In genomic region chr3:123395611-123396010, GRCm38 (mm10) we compare ENCODE assay signal across 19 mouse cellular contexts. TPM values are rescaled to one million over a fixed set of nuclear protein-coding genes. Genes with fewer than 3 reads are reported as not detected.
A peak's percentile ranks its signal among the peaks of the same experiment; 100 is the strongest.
DNase-seq lines count a peak whose midpoint lies in the region; ATAC-seq lines count a peak whose summit lies in the region.
"Had no signal": no experiment of that assay in that cellular context is flagged by ENCODE, and none has a peak within 500 bp of the region (broad histone marks: within the 10 kb centered on the region; RNA-seq: fewer than 3 reads in every experiment).

No protein-coding gene starts in this region.

- no peaks in the 10 kb centered on the region for H3K27me3 ChIP-seq in kidney, embryonic 15.5 days
- no peaks in the 10 kb centered on the region for H3K27me3 ChIP-seq in forebrain, embryonic 10.5 days (ENCODE audit: poor library complexity, severe bottlenecking)
- H3K27me3 ChIP-seq: hindbrain, embryonic 12.5 days; hindbrain, embryonic 15.5 days had no signal

- H3K27ac ChIP-seq in kidney, embryonic 15.5 days = no peak overlapping the region
- no peak overlapping the region for H3K27ac ChIP-seq in forebrain, embryonic 10.5 days
- H3K27ac ChIP-seq: hindbrain, embryonic 12.5 days; hindbrain, embryonic 15.5 days had no signal

- ATAC-seq in kidney, embryonic 15.5 days (replicated peaks; ENCODE audit: low FRiP score) = no peak
- ATAC-seq: forebrain, embryonic 14.5 days had no signal

- peak; percentile 48 for DNase-seq in kidney, adult 11 months
- DNase-seq in kidney, adult 9 months = peak; percentile 55
- DNase-seq in kidney, postnatal 10 days = peak; percentile 48
- peak; percentile 46 to 55 for DNase-seq in kidney, postnatal 36 days
- no peak for DNase-seq in gastrocnemius, postnatal 10 days
- no peak for DNase-seq in forebrain, embryonic 10.5 days (ENCODE audit: extremely low spot score, low spot score)
- no peak for DNase-seq in T-cell, adult 2 months (ENCODE audit: low spot score)
- DNase-seq: adrenal gland, postnatal 10 days; adrenal gland, postnatal 36 days; cerebellum, adult 18-20 months; cerebellum, adult 9-10 months; cerebellum, postnatal 14 days; gastrocnemius, postnatal 14 days had no signal

- no peak overlapping the region for H3K4me2 ChIP-seq in kidney, embryonic 15.5 days
- H3K4me2 ChIP-seq: heart, embryonic 11.5 days; hindbrain, embryonic 12.5 days; hindbrain, embryonic 15.5 days had no signal

- no peaks in the 10 kb centered on the region for H3K4me1 ChIP-seq in kidney, embryonic 15.5 days
- H3K4me1 ChIP-seq in forebrain, embryonic 10.5 days = no peaks in the 10 kb centered on the region
- H3K4me1 ChIP-seq: hindbrain, embryonic 12.5 days; hindbrain, embryonic 15.5 days had no signal

- H3K9ac ChIP-seq in kidney, embryonic 15.5 days = no peak overlapping the region
- H3K9ac ChIP-seq: hindbrain, embryonic 12.5 days; hindbrain, embryonic 15.5 days had no signal

- H3K36me3 ChIP-seq in kidney, embryonic 15.5 days = no peaks in the 10 kb centered on the region
- H3K36me3 ChIP-seq in forebrain, embryonic 10.5 days (replicated peaks) = no peaks in the 10 kb centered on the region
- H3K36me3 ChIP-seq: hindbrain, embryonic 12.5 days; hindbrain, embryonic 15.5 days had no signal

- 44% methylated on average over 5 of the region's 5 CpGs for WGBS in kidney, embryonic 15.5 days
- WGBS in forebrain, embryonic 10.5 days = 88% methylated on average over 5 of the region's 5 CpGs

- H3K4me3 ChIP-seq in kidney, embryonic 15.5 days (replicated peaks) = no peak overlapping the region
- H3K4me3 ChIP-seq in forebrain, embryonic 10.5 days = no peak overlapping the region
- H3K4me3 ChIP-seq: hindbrain, embryonic 12.5 days; hindbrain, embryonic 15.5 days had no signal

- no peaks in the 10 kb centered on the region for H3K9me3 ChIP-seq in kidney, embryonic 15.5 days (replicated peaks)
- no peaks in the 10 kb centered on the region for H3K9me3 ChIP-seq in forebrain, embryonic 10.5 days
- H3K9me3 ChIP-seq: hindbrain, embryonic 12.5 days; hindbrain, embryonic 15.5 days had no signal

RNA-seq across cellular contexts. Expression of gene Mettl14, which starts 9.7 kb away (rescaled TPM):
- 29.0 and 30.8 TPM in 2 replicates for polyA plus RNA-seq in kidney, embryonic 15.5 days (2015; fragmentation: Nextera tagmentation; extraction: Ambion mirVana)
- total RNA-seq in gastrocnemius, postnatal 10 days (2021) = 10 to 100 TPM in 1 of 2 experiments, 1 to 10 TPM in 1; 9.8 to 11.5 TPM
- 37.1 and 37.9 TPM in 2 replicates for polyA plus RNA-seq in forebrain, embryonic 10.5 days (2016; fragmentation: Nextera tagmentation; extraction: Ambion mirVana)

RNA-seq across cellular contexts. Expression of gene Prss12, which starts 51.1 kb away (rescaled TPM):
- polyA plus RNA-seq in kidney, embryonic 15.5 days (2015; fragmentation: Nextera tagmentation; extraction: Ambion mirVana) = 5.6 and 6.8 TPM in 2 replicates
- 1 to 10 TPM; 3.9 to 4.4 TPM for total RNA-seq in gastrocnemius, postnatal 10 days (2021)
- polyA plus RNA-seq in forebrain, embryonic 10.5 days (2016; fragmentation: Nextera tagmentation; extraction: Ambion mirVana) = 0.63 and 1.00 TPM in 2 replicates
- total RNA-seq: hematopoietic stem cell, adult 5-6 weeks had no signal

Comparison
In these comparisons a context has a peak if more than half of its experiments do, and no peak if none do; other contexts are left out.
1. DNase-seq: peak in kidney, adult 11 months (single experiment), kidney, adult 9 months (single experiment), kidney, postnatal 10 days (single experiment) and kidney, postnatal 36 days (2 of 2); none in gastrocnemius, postnatal 10 days (single experiment), forebrain, embryonic 10.5 days (single experiment) and T-cell, adult 2 months (single experiment).